Mouse (Mus musculus): ENCODE data around the gene Gnb2.

The Gnb2 gene

DNA sequence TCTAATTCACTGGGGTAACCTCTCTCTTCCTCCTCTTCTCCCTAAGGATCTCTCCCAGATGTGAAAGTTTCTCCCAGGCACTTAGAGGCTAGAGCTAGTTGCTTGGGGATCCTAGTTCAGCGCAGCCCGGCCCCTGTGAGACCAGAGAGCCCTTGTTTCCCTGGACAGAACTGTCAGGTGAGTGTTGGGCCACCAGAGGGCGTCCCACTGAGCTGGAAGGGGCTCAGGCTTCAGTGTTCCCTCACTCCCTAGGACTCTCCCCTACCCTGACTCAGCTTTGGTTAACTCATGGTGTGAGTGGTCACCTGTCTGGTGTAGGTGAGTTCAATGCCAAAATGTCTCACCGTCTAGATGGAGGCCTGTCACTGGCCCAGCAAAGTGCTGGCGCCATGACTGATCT lies 14.9 kb downstream of the Gnb2 start, which contains the start of gene Gigyf1:
Gigyf1 (plus strand) TSS at position 113 of the 400 bp plus-strand sequence.
- DNase-seq: peak; percentile 58

- DNase-seq: no peak
These were observed 18.5 kb downstream of the Gnb2 start for GRCm38 (mm10) chr5:137514811-137515210.

DNA sequence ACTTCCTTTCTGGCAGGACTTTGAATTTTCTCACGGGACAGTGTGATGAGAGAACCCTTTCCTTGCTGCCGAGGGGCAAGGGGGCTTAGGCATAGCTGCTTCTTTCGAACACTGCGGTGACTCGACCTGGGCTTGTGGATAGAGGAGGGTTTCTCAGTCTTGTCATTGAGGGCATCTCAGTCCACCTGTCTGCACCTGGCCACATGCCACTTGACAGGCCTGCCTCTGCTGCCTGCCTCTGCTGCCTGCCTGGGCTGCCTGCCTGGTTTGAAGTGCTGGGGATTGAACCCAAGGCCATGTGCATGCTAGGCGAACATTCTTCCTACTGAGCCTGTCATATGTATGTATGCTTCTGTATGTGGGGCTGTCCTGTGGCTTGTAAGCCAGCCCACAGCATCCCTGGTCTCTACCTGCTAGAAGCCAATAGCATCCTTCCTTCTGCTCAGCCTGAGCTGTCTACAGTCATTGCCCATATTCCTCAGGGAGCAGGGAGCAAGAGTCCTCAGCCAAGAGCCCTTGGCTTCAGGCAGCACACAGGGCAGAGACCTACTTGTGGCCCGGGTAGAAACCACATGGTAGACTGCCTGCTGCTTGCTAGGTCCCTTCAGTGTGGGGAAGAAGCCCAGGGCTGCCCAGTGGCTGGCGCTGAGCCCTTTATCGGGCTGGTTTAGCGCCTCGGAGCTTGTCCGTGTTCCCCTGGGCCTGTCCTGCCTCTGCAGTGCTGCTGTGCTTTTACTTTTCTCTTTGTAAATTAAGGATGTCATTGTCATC lies 19.2 kb downstream of the Gnb2 start:
- DNase-seq: no peak

- peak; percentile 63 for DNase-seq
These were observed 20.2 kb downstream of the Gnb2 start for GRCm38 (mm10) chr5:137512847-137513794.

- no peak for DNase-seq
These were observed 21.6 kb downstream of the Gnb2 start for GRCm38 (mm10) chr5:137511706-137512105.

DNA sequence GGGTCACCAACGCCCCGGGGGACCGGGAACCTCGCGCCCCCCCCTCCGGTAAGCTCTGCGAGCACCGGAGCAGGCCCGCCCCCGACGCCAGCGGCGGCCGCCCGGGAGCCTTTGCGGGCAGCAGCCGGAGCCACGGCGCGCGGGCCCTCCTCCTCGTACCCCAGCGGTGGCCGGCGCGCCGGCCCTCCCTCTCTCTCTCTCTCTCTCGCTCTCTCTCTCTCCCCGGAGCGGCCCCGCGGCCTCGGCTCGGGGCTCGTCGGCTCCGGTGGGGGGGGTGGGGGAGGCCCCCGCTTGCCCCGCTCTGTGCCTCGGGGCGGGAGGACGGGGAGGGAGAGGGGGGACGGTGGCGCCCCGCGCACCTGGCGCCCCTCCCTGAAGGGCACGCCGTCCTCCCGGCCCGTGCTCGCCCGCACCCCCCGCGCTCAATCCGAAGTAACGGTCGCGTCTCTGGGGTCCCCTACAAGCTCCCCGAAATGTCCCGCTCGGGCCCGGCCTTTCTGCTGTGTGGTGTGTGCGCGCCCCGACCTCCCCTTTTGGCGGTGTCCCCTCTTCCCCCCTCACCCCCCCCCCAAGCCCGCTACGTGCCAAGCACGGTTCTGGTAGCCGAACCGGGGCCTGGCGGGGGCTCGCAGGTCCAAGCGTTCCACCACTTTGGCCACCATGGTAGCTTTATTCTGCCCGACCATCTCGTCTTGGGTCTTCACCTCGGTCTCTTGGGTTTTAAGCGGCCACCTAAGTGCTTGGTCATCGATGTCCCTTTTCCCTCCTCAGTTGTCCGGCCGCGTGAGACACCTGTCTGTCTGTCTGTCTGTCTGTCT lies 22.5 kb downstream of the Gnb2 start:
- peak; percentile 37 for DNase-seq

DNA sequence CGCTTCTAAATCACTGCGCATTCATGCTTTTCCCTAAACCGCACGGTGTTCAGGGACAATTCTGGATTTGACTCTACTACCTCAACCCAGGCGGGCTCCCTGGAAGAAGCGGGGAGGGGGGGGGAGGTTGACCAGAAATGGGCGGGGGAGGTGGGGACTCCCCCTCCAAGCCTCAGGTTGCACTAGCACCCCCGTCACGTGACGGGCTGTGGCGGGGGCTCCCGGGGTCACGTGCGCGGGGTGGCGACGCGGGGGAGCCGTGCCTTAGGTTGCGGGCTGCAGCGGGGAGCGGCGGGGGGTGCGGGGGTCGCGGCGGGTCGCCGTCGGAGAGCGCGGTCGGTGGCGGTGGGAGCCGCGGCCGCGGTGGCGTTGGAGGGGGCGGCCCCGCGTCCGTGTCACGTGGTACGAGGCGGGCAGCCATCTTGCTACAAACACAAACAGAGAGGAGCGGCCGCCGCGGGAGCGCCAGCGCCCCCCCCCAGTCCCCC lies 23.3 kb downstream of the Gnb2 start:
- DNase-seq: peak; percentile 88

DNA sequence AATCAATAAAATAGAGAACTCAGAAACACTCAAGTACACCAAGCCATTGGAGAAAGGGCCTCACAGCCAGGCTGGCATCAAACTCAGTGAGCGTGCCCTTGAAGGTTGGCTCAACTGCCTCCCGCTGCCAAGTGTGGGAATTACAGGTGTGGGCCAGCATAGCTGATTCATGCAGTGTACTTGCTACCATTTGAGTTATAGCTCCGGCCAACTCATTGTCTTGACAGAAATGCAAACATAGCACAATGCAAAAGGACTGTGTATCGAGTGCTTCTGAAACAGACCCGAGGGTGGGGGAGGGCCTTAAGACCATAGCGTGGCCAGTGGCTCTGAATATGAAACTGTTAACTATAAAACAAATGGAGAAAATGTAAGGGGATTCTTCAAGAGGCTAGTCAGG lies 29.3 kb downstream of the Gnb2 start:
- peak; percentile 43 for DNase-seq

DNA sequence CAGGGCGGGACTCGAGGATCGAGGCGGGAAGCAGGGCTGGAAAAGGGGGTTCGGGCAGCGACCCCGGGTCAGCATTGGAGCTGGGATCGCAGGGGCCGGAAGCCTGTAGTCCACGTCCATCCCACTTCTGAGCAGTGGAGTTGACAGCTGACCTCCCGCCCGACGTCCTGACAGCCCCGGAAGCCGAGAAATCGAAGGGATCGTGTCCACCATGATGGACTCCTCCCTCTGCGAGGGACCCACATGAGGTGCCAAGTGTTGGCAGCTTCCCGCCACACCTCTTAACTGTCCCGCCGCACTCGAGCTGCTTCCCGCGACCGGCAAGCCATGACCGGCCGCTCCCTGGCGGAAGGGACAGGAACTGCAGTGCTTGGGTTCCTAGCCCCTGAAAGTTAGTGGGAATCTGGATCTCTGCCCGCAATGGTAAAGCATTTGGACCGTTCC lies 30.6 kb downstream of the Gnb2 start:
- peak; percentile 94 for DNase-seq

- peak; percentile 100 for DNase-seq
These were observed 31.3 kb downstream of the Gnb2 start, which contains the start of gene Pop7 for GRCm38 (mm10) chr5:137501709-137502666. Gene Pop7, minus strand, starts transcription at chr5:137502518.

GRCm38 (mm10) chr5:137500186-137500585 lies 33.1 kb downstream of the Gnb2 start:
- no peak for DNase-seq

- peak; percentile 72 for DNase-seq
These were observed 39.5 kb downstream of the Gnb2 start for GRCm38 (mm10) chr5:137493831-137494230.

GRCm38 (mm10) chr5:137491559-137491958 lies 41.8 kb downstream of the Gnb2 start:
- DNase-seq: peak; percentile 72

DNA sequence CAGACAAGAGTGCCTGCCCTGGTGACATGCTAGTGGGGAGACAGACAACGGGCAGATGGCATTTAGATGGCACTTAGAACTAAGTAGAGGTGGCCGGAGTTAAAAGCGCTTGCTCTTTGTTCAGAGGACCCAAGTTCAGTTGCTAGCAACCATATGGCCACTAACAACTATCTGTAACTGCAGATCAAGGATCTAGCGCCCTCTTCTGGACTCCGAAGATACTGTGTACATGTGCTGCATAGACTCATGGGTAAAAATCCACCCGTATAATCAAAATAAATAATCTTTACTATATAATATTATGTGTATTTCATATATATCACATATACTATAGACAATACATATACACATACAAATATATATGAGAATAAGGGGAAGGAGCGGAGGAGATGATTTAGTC lies 45.7 kb downstream of the Gnb2 start:
- no peak for DNase-seq

GRCm38 (mm10) chr5:137485851-137486155 lies 47.5 kb downstream of the Gnb2 start:
- DNase-seq: no peak

- no peak for DNase-seq
These were observed 48.0 kb downstream of the Gnb2 start for GRCm38 (mm10) chr5:137485071-137485850.

DNA sequence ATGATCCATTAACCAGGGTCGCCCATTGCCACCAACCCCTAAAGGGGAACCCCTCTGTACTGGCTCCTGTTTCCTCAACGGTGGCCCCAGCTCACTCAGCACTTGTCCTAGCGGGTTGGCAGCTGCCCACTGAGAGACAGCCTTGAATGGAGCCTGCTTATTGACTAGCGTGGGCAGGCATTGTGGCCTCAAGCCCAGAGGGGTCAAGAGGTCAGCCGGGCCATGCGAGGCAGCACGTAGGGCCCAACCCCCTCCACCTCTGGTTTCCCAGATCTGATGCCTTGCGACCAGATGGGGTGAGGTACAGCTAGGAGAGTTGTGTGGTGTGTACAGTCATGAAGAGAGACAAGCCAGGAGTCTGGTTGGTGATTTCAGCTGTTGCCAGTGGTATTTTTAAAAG lies 51.4 kb downstream of the Gnb2 start:
- peak; percentile 31 for DNase-seq

- DNase-seq: peak; percentile 94
These were observed 52.2 kb downstream of the Gnb2 start for GRCm38 (mm10) chr5:137481138-137481537.
